ENCODE assay signal across 27 mouse cellular contexts in the genomic region with DNA sequence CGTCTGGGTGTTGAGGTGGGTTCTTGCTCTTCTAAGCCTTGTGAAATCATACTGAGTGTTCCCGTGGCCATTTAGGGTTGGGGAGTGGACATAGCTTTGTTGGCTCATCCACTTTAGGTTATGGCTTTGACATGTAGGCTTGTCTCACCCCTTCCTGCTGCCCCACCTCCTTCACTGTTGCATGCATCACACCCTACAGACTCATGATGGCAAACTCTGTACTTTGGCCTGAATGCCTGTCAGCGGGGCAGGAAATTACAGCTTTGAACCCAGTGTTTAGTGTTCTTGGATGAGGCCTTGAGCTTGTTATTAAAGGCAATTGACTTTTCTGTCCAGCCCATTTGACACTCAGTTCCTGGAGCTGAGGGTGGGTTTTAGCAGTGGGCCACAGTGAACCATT.
A peak's percentile ranks its signal among the peaks of the same experiment; 100 is the strongest.
DNase-seq lines count a peak whose midpoint lies in the region; ATAC-seq and TF ChIP-seq lines count a peak whose summit lies in the region.
"Had no signal": no experiment of that assay in that cellular context is flagged by ENCODE, and none has a peak within 500 bp of the region (broad histone marks: within the 10 kb centered on the region; RNA-seq: fewer than 3 reads in every experiment).

No protein-coding gene starts in this region.

- H3K36me3 ChIP-seq in lung, embryonic 16.5 days (ENCODE audit: control insufficient read depth, insufficient read depth, low read length): no peaks in the 10 kb centered on the region
- H3K36me3 ChIP-seq in intestine, embryonic 14.5 days (ENCODE audit: control insufficient read depth, insufficient read depth, low read length): no peaks in the 10 kb centered on the region
- H3K36me3 ChIP-seq in intestine, postnatal 0 days (ENCODE audit: control insufficient read depth, insufficient read depth): no peaks in the 10 kb centered on the region
- no peaks in the 10 kb centered on the region for H3K36me3 ChIP-seq in hindbrain, embryonic 16.5 days (ENCODE audit: control insufficient read depth, insufficient read depth, low read length)
- H3K36me3 ChIP-seq: embryonic facial prominence, embryonic 12.5 days; embryonic facial prominence, embryonic 15.5 days; forebrain, embryonic 12.5 days; forebrain, embryonic 15.5 days; G1E; hindbrain, embryonic 12.5 days; hindbrain, embryonic 15.5 days had no signal

- 71% methylated on average over 3 of the region's 3 CpGs for WGBS in lung, embryonic 16.5 days
- 71% methylated on average over 3 of the region's 3 CpGs for WGBS in lung, adult 2 months
- 78% methylated on average over 3 of the region's 3 CpGs for WGBS in intestine, embryonic 14.5 days
- 56% methylated on average over 3 of the region's 3 CpGs for WGBS in intestine, postnatal 0 days
- WGBS in hindbrain, embryonic 16.5 days: 99% methylated on average over 3 of the region's 3 CpGs

- H3K27me3 ChIP-seq in lung, embryonic 16.5 days (ENCODE audit: control insufficient read depth, insufficient read depth, low read depth, low read length): no peaks in the 10 kb centered on the region
- H3K27me3 ChIP-seq in intestine, embryonic 14.5 days (replicated peaks; ENCODE audit: control insufficient read depth, insufficient read depth, low read length): no peaks in the 10 kb centered on the region
- no peaks in the 10 kb centered on the region for H3K27me3 ChIP-seq in intestine, postnatal 0 days (replicated peaks; ENCODE audit: control insufficient read depth, insufficient read depth, low read length)
- no peaks in the 10 kb centered on the region for H3K27me3 ChIP-seq in hindbrain, embryonic 16.5 days (replicated peaks; ENCODE audit: control insufficient read depth, insufficient read depth, low read length)
- H3K27me3 ChIP-seq: CH12.LX; embryonic facial prominence, embryonic 12.5 days; embryonic facial prominence, embryonic 15.5 days; forebrain, embryonic 12.5 days; forebrain, embryonic 15.5 days; hindbrain, embryonic 12.5 days; hindbrain, embryonic 15.5 days; Patski had no signal

- H3K9me3 ChIP-seq in lung, embryonic 16.5 days (ENCODE audit: control insufficient read depth, low read length): no peaks in the 10 kb centered on the region
- H3K9me3 ChIP-seq in intestine, embryonic 14.5 days (ENCODE audit: control insufficient read depth, low read length): no peaks in the 10 kb centered on the region
- H3K9me3 ChIP-seq in intestine, postnatal 0 days (ENCODE audit: control insufficient read depth): no peaks in the 10 kb centered on the region
- H3K9me3 ChIP-seq in hindbrain, embryonic 16.5 days (ENCODE audit: control insufficient read depth, low read length): no peaks in the 10 kb centered on the region
- H3K9me3 ChIP-seq: embryonic facial prominence, embryonic 12.5 days; embryonic facial prominence, embryonic 15.5 days; forebrain, embryonic 12.5 days; forebrain, embryonic 15.5 days; G1E; hindbrain, embryonic 12.5 days; hindbrain, embryonic 15.5 days had no signal

- H3K4me2 ChIP-seq in lung, embryonic 16.5 days (ENCODE audit: low read depth, low read length): no peak overlapping the region
- no peak overlapping the region for H3K4me2 ChIP-seq in intestine, embryonic 14.5 days (ENCODE audit: low read length)
- H3K4me2 ChIP-seq in intestine, postnatal 0 days (replicated peaks; ENCODE audit: low read depth): no peak overlapping the region
- no peak overlapping the region for H3K4me2 ChIP-seq in hindbrain, embryonic 16.5 days (ENCODE audit: low read length)
- H3K4me2 ChIP-seq: embryonic facial prominence, embryonic 12.5 days; embryonic facial prominence, embryonic 15.5 days; forebrain, embryonic 12.5 days; forebrain, embryonic 15.5 days; heart, embryonic 11.5 days; hindbrain, embryonic 12.5 days; hindbrain, embryonic 15.5 days had no signal

- TF ChIP-seq POLR2A in lung, adult 2 months (IDR thresholded peaks at IDR 0.05; ENCODE audit: borderline replicate concordance, extremely low read depth, low read depth, low read length): no peak

- peak overlapping the region; percentile 12; the same call in 1 of the 2 replicates for H3K9ac ChIP-seq in lung, embryonic 16.5 days (ENCODE audit: low read length)
- no peak overlapping the region for H3K9ac ChIP-seq in intestine, embryonic 14.5 days (ENCODE audit: low read length)
- no peak overlapping the region for H3K9ac ChIP-seq in intestine, postnatal 0 days (ENCODE audit: low read depth, low read length)
- no peak overlapping the region for H3K9ac ChIP-seq in hindbrain, embryonic 16.5 days (ENCODE audit: low read depth, low read length)
- H3K9ac ChIP-seq: embryonic facial prominence, embryonic 12.5 days; embryonic facial prominence, embryonic 15.5 days; forebrain, embryonic 12.5 days; forebrain, embryonic 15.5 days; hindbrain, embryonic 12.5 days; hindbrain, embryonic 15.5 days had no signal

- no peak for TF ChIP-seq CTCF in lung, adult 2 months (IDR thresholded peaks at IDR 0.05; ENCODE audit: insufficient read depth, low read length)
- TF ChIP-seq CTCF in intestine, postnatal 0 days (IDR thresholded peaks at IDR 0.05; ENCODE audit: low read depth): no peak

- H3K4me3 ChIP-seq in lung, embryonic 16.5 days (ENCODE audit: low read length): no peak overlapping the region
- no peak overlapping the region for H3K4me3 ChIP-seq in lung, adult 2 months (replicated peaks; ENCODE audit: extremely low read depth, low read depth, low read length)
- H3K4me3 ChIP-seq in intestine, embryonic 14.5 days (ENCODE audit: low read depth, low read length): no peak overlapping the region
- H3K4me3 ChIP-seq in intestine, postnatal 0 days (ENCODE audit: low read depth, low read length): no peak overlapping the region
- H3K4me3 ChIP-seq in hindbrain, embryonic 16.5 days (ENCODE audit: low read length): no peak overlapping the region
- H3K4me3 ChIP-seq: embryonic facial prominence, embryonic 12.5 days; embryonic facial prominence, embryonic 15.5 days; forebrain, embryonic 12.5 days; forebrain, embryonic 15.5 days; hindbrain, embryonic 12.5 days; hindbrain, embryonic 15.5 days had no signal

- H3K4me1 ChIP-seq in lung, embryonic 16.5 days (replicated peaks; ENCODE audit: control insufficient read depth, insufficient read depth, low read length): peaks cover 23% of the 10 kb centered on the region
- peaks cover 10% of the 10 kb centered on the region; the same call in 1 of the 2 replicates for H3K4me1 ChIP-seq in lung, adult 2 months (ENCODE audit: control insufficient read depth, insufficient read depth, low read length)
- H3K4me1 ChIP-seq in intestine, embryonic 14.5 days (replicated peaks; ENCODE audit: control insufficient read depth, insufficient read depth, low read length): no peaks in the 10 kb centered on the region
- H3K4me1 ChIP-seq in intestine, postnatal 0 days (replicated peaks; ENCODE audit: control insufficient read depth, insufficient read depth, low read length): peaks cover 13% of the 10 kb centered on the region
- H3K4me1 ChIP-seq in hindbrain, embryonic 16.5 days (ENCODE audit: control insufficient read depth, insufficient read depth, low read depth, low read length): no peaks in the 10 kb centered on the region
- H3K4me1 ChIP-seq: embryonic facial prominence, embryonic 12.5 days; forebrain, embryonic 12.5 days; forebrain, embryonic 15.5 days; hindbrain, embryonic 12.5 days; hindbrain, embryonic 15.5 days had no signal

- no peak for DNase-seq in lung, adult 2 months
- DNase-seq in intestine, embryonic 14.5 days (ENCODE audit: low spot score): no peak
- no peak for DNase-seq in gastrocnemius, postnatal 4 days (ENCODE audit: low spot score in 2 of 2)
- no peak for DNase-seq in urinary bladder, postnatal 14 days (ENCODE audit: low spot score)
- DNase-seq: adrenal gland, postnatal 10 days; adrenal gland, postnatal 36 days; B cell, adult 2 months; cerebellum, adult 11 months; cerebellum, adult 2 months; cerebellum, adult 9-11 months; cerebellum, postnatal 25 days; gastrocnemius, postnatal 10 days; gastrocnemius, postnatal 36 days; heart, adult 11 months had no signal

- no peak for ATAC-seq in lung, embryonic 16.5 days (ENCODE audit: low read depth)
- ATAC-seq in intestine, embryonic 14.5 days (replicated peaks; ENCODE audit: low FRiP score, low TSS enrichment, low read depth): 0 out of 2 replicates have a peak, but pooled peaks have one; percentile 55
- peak; percentile 81 for ATAC-seq in intestine, postnatal 0 days
- ATAC-seq in hindbrain, embryonic 16.5 days: no peak
- ATAC-seq: forebrain, embryonic 15.5 days; Patski had no signal

- H3K27ac ChIP-seq in lung, embryonic 16.5 days (ENCODE audit: low read length): peak overlapping the region; percentile 79
- no peak overlapping the region for H3K27ac ChIP-seq in intestine, embryonic 14.5 days (ENCODE audit: low read depth)
- H3K27ac ChIP-seq in intestine, postnatal 0 days (ENCODE audit: low read depth, low read length): 0 out of 2 replicates have a peak overlapping the region, but pooled peaks have one; percentile 64
- no peak overlapping the region for H3K27ac ChIP-seq in hindbrain, embryonic 16.5 days (ENCODE audit: low read depth, low read length)
- H3K27ac ChIP-seq: embryonic facial prominence, embryonic 12.5 days; embryonic facial prominence, embryonic 15.5 days; forebrain, embryonic 12.5 days; forebrain, embryonic 15.5 days; hindbrain, embryonic 12.5 days; hindbrain, embryonic 15.5 days had no signal

Comparison
In these comparisons a context has a peak if more than half of its experiments do, and no peak if none do; other contexts are left out.
1. H3K27ac ChIP-seq: peak in lung, embryonic 16.5 days (single experiment) and intestine, postnatal 0 days (single experiment); none in intestine, embryonic 14.5 days (single experiment) and hindbrain, embryonic 16.5 days (single experiment).
2. ATAC-seq: peak in intestine, embryonic 14.5 days (single experiment) and intestine, postnatal 0 days (single experiment); none in lung, embryonic 16.5 days (single experiment) and hindbrain, embryonic 16.5 days (single experiment).